Mouse (Mus musculus) lung, embryonic 14.5 days (tissue): ENCODE measurements at regions not wholly inside any gene's neighbourhood (a gene's known extent, or its start where the extent isn't known, plus 50 kb on each side); places are given as distances from the start of the nearest gene placed in this dataset.

ENCODE experiments used
- ATAC-seq: fragments of 200-750 bp; cut with Nextera tagmentation; 2 replicates; pipeline ENCODE4 v1.8.0; 2017; ENCODE audit warnings: mild to moderate bottlenecking, moderate TSS enrichment, moderate library complexity; ENCODE audit not compliant: insufficient read depth
- DNase-seq: peaks from one replicate; pipeline ENCODE4 v3.0.0-alpha.2; 2015
- H3K27ac ChIP-seq: fragments of 300-500 bp; sonication (generic); 2 replicates; pipeline ENCODE4 v1.5.1; 2014; ENCODE audit warnings: low read depth, mild to moderate bottlenecking, moderate library complexity
- H3K27me3 ChIP-seq: fragments of 300-500 bp; sonication (generic); 2 replicates; pipeline ENCODE4 v1.6.1; 2014; ENCODE audit warnings: low read length, control low read depth; ENCODE audit not compliant: insufficient read depth
- H3K36me3 ChIP-seq: fragments of 300-500 bp; sonication (generic); 2 replicates; pipeline ENCODE4 v1.6.1; 2014; ENCODE audit warnings: control low read depth; ENCODE audit not compliant: insufficient read depth
- H3K4me1 ChIP-seq: fragments of 300-500 bp; sonication (generic); 2 replicates; pipeline ENCODE4 v1.6.1; 2014; ENCODE audit warnings: antibody characterized with exemption, control low read depth; ENCODE audit not compliant: insufficient read depth
- H3K4me2 ChIP-seq: fragments of 300-500 bp; sonication (generic); 2 replicates; pipeline ENCODE4 v1.6.1; 2014; ENCODE audit warnings: mild to moderate bottlenecking
- H3K4me3 ChIP-seq: fragments of 300-500 bp; sonication (generic); 2 replicates; pipeline ENCODE4 v1.5.1; 2014; ENCODE audit warnings: low read depth, low read length
- H3K9ac ChIP-seq: fragments of 300-500 bp; sonication (generic); 2 replicates; pipeline ENCODE4 v1.6.1; 2014
- H3K9me3 ChIP-seq: fragments of 300-500 bp; sonication (generic); 2 replicates; pipeline ENCODE4 v1.6.1; 2016; ENCODE audit warnings: low read depth, low read length, control low read depth
- CTCF ChIP-seq: IDR thresholded peaks from 2 replicates; pipeline ENCODE4 v1.5.1; 2016; ENCODE audit warnings: antibody characterized with exemption, low read depth
- WGBS: fragments of 180-500 bp; shearing (Covaris S2); extraction: QIAGEN DNeasy Blood & Tissue Kit; methylation state at CpG from one replicate; pipeline ENCODE4 v1.1.7; 2014; 5-methylcytosine and 5-hydroxymethylcytosine counted together

DNA sequence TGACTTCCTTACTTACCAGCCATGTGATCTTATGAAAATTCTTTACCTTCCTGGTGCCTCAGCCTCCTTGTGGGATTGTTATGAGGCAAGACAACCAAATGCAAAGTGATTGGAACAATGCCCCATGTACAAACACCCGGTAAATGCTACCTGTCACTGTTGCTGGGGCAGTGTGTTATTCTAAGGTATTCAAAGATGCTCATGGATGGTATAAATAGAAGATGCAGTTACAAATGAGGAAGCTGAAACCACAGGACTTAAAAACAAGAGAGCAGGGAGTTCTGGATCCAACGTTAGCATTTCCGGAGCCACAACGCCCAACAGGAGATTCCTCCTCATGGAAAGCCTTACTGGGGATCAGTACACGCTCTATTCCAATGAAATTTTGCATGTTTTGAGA lies 82.9 kb downstream of the Plk2 start:
- 87% methylated on average over 5 of the region's 5 CpGs for WGBS
- Histone ChIP-seq H3K27ac (no peak overlapping the region), H3K36me3 (no peaks in the 10 kb centered on the region), H3K4me2 (no peak overlapping the region), H3K9me3 (no peaks in the 10 kb centered on the region), H3K4me3 (no peak overlapping the region), H3K9ac (no peak overlapping the region), H3K27me3 (no peaks in the 10 kb centered on the region), H3K4me1 (no peaks in the 10 kb centered on the region)
- ATAC-seq = no peak
- DNase-seq = no peak
- no peak for TF ChIP-seq CTCF

DNA sequence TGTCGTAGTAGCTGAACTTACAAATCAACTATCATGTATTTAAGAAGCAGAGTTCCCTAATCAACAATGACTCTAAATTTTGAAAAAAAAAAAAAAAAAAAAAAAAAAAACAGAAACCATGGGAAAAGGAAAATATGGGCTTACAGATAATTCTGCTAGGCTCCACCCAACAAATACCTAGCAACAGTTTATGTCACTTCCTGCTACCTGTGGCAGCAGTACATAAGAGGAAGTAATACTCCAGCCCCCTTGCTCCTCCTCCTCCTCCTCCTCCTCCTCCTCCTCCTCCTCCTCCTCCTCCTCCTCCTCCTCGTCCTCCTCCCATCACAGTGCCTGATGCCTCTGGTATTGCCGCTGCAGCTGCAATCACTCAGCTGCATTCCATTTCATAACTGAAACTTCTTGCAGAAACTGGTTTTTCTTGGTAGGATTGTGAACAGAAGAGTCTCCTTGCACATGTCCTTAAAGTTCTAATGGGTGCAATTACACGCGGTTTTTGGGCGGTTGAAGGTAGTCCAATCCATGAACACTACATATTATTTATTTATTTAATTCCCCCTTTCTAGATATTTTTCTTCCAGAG lies 89.6 kb downstream of the Plk2 start:
- no peak for TF ChIP-seq CTCF
- H3K9ac ChIP-seq = no peak overlapping the region
- H3K4me1 ChIP-seq = no peaks in the 10 kb centered on the region
- no peak overlapping the region for H3K27ac ChIP-seq
- H3K4me3 ChIP-seq = no peak overlapping the region
- ATAC-seq (peak; percentile 35), DNase-seq (peak; percentile 68)
- no peaks in the 10 kb centered on the region for H3K27me3 ChIP-seq
- WGBS = 68% methylated on average over 5 of the region's 6 CpGs
- H3K9me3 ChIP-seq = no peaks in the 10 kb centered on the region
- no peak overlapping the region for H3K4me2 ChIP-seq
- H3K36me3 ChIP-seq = no peaks in the 10 kb centered on the region

DNA sequence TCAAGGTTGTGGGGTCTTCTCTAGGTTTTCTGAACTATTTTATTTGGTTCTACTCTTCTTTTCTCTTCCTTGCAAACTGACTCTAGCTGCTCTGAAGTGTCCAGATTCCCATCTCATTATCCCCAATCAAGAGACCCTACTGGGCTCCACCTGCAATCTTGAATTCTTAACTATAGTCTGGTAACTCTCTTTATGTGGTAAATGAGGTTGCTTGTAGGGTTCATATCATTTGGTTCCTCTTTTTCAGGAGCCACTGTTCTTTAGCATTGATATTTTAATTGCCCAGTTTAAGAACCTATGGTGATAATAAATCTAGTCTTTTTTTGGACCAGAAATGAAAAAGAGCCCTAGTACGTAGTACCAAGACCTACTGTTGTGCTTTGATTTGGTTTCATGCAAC lies 90.7 kb downstream of the Plk2 start:
- Histone ChIP-seq H3K4me3 (no peak overlapping the region), H3K27ac (no peak overlapping the region), H3K4me1 (no peaks in the 10 kb centered on the region), H3K27me3 (no peaks in the 10 kb centered on the region), H3K36me3 (no peaks in the 10 kb centered on the region), H3K9me3 (no peaks in the 10 kb centered on the region), H3K4me2 (no peak overlapping the region), H3K9ac (no peak overlapping the region)
- WGBS = 94% methylated on average over 1 of the region's 1 CpGs
- DNase-seq = no peak
- no peak for ATAC-seq
- TF ChIP-seq CTCF = no peak

DNA sequence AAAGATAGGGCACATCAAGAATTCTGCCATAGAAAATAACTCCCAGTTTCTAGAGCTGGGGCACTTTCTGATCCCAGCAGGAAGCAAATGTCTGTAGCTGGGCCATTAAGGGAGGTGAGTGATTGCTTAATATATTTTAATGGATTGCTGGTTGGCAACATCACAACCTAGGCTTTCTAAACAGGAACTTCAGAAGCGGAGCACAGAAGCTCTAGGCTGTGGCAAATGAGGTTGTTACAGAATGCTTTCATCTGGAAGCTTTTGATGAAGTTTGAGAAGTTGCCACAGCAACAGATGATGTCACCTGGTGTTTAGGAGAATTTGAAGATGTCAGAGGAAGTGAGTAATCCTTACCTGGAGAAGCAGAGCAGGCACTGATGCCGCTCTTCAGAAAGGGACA lies 95.3 kb downstream of the Plk2 start:
- no peak overlapping the region for H3K27ac ChIP-seq

DNA sequence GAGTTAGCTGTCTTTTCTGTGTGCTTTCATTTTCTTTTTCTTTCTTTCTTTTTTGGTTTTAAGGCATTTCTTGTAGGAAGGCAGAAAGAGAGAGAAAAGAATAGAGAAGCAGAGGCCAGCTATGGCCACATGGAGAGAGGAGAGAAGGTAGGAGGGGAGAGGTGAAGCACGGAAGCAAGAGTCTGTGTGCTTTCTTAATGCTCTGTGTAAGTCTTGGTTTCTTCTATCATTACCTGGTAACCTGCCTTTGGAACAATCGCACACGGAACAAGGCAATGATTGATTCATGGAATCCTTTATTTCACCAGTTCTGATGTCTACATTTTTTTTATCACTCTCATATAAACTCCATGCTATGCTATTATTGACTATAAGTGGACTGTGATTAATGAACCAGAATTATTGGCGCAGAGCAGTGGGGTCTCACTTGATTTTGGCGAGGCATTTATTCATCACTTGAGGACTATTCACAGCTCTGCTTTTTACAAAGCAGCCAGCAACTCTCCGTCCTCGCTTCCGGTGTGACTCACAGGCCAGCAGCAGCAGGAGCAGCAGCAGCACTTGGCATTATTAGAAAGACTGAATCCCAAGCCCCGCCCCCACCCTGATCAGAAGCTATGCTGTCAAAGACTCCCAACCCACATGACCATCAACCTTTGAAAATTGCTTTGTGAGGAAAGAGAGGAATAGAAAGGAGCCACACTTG lies 97.6 kb downstream of the Plk2 start:
- WGBS = 47% methylated on average over 9 of the region's 9 CpGs
- DNase-seq (peak; percentile 62), ATAC-seq (peak; percentile 38; the same call in 1 of the 2 replicates)
- Histone ChIP-seq H3K9ac (no peak overlapping the region), H3K4me3 (no peak overlapping the region), H3K4me2 (no peak overlapping the region), H3K27me3 (no peaks in the 10 kb centered on the region), H3K27ac (no peak overlapping the region), H3K9me3 (no peaks in the 10 kb centered on the region), H3K36me3 (no peaks in the 10 kb centered on the region), H3K4me1 (no peaks in the 10 kb centered on the region)
- TF ChIP-seq CTCF = no peak

More for the DNA sequence above, 95.3 kb downstream of the Plk2 start:
- 64% methylated on average over 2 of the region's 2 CpGs for WGBS
- no peaks in the 10 kb centered on the region for H3K4me1 ChIP-seq
- DNase-seq (peak; percentile 10), ATAC-seq (no peak)
- H3K27me3 ChIP-seq = no peaks in the 10 kb centered on the region
- H3K9ac ChIP-seq = no peak overlapping the region
- no peak for TF ChIP-seq CTCF
- H3K4me2 ChIP-seq = no peak overlapping the region
- no peaks in the 10 kb centered on the region for H3K36me3 ChIP-seq
- H3K9me3 ChIP-seq = no peaks in the 10 kb centered on the region
- H3K4me3 ChIP-seq = no peak overlapping the region

DNA sequence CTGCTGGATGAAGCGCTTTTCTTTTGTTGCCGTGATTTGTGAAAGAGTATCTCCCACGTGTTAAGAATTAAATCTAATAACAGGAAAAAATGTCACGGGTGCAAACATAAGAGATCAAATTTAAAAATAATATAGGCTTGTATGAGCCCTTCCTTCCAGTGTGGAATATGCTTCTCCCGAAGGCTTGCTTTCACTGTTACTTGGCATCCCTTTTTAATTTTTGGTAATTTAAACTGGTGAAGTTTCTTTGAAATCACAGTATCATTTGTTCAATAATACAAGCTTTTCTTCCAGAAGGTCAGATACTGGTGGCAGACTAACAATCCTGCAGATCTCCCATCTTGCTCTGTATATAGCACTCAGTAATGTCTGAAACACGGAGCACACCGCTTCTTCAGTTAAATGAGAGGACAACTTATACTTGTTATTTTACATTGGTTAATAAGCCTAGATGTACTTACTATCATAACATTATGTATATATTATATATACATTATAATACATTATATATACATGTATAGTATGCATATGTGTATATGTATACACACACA lies 98.2 kb downstream of the Plk2 start:
- no peaks in the 10 kb centered on the region for H3K4me1 ChIP-seq
- WGBS = 79% methylated on average over 7 of the region's 7 CpGs
- H3K4me2 ChIP-seq = no peak overlapping the region
- no peaks in the 10 kb centered on the region for H3K36me3 ChIP-seq
- TF ChIP-seq CTCF = no peak
- DNase-seq (no peak), ATAC-seq (no peak)
- H3K9me3 ChIP-seq = no peaks in the 10 kb centered on the region
- H3K27ac ChIP-seq = no peak overlapping the region
- H3K4me3 ChIP-seq = no peak overlapping the region
- no peak overlapping the region for H3K9ac ChIP-seq
- no peaks in the 10 kb centered on the region for H3K27me3 ChIP-seq

DNA sequence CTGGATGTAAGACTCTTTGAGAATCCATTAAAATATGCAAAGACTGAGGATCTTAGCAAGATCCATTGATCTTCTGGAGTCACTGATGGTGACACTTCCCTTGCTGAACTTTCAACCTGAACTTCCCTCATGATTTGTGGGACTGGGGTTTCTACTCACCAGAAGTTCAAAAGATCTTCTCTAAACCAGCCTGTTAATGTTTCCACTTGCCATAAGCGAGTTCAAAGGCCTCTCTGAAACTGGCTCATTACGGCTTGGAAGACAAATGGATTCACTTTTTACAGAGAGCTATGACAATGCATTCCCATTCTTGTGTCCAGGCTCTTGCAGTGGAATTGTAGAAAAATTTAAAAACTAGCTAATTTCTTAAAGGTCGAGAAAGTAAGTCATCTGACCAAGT lies 102.6 kb downstream of the Plk2 start:
- no peak for TF ChIP-seq CTCF
- Histone ChIP-seq H3K4me3 (no peak overlapping the region), H3K9me3 (no peaks in the 10 kb centered on the region), H3K9ac (no peak overlapping the region), H3K4me1 (no peaks in the 10 kb centered on the region), H3K27me3 (no peaks in the 10 kb centered on the region), H3K27ac (no peak overlapping the region), H3K36me3 (no peaks in the 10 kb centered on the region), H3K4me2 (no peak overlapping the region)
- ATAC-seq (no peak), DNase-seq (no peak)
- 64% methylated on average over 3 of the region's 3 CpGs for WGBS
